Mouse (Mus musculus) left cerebral cortex, adult 8-10 months (tissue): ENCODE measurements around the gene Parn. TPM values are rescaled to one million over a fixed set of nuclear protein-coding genes. Genes with fewer than 3 reads are reported as not detected.

Experiments used
- total RNA-seq, 4 experiments: library from RNA; stranded (reverse); gene quantifications; 2 replicates each; pipeline ENCODE4 v1.2.4; 2022

Parn gene
- total RNA-seq, 4 experiments from 2014 or later, result 25.5 to 31.9 (median 28.1) TPM

Other genes starting within 250 kb of the Parn start
- 10 to 100 TPM; 34.8 to 39.8 (median 35.8) TPM for gene Bfar, start 3.7 kb upstream of the Parn start, total RNA-seq
- 1 to 10 TPM; 4.3 to 4.5 (median 4.4) TPM for gene 3110001I22Rik, start 3.8 kb upstream of the Parn start, total RNA-seq
- gene Pla2g10, start 62.8 kb upstream of the Parn start, total RNA-seq, result not detected
- 10 to 100 TPM; 47.7 to 52.9 (median 50.2) TPM for gene Rrn3, start 112.5 kb upstream of the Parn start, total RNA-seq
- gene Ntan1, start 150.7 kb upstream of the Parn start, total RNA-seq, result 100 to 1,000 TPM in 2 of 4 experiments, 10 to 100 TPM in 2; 98.0 to 124 (median 102) TPM
- gene Pdxdc1, start 235.0 kb upstream of the Parn start, total RNA-seq, result 10 to 100 TPM; 72.0 to 79.0 (median 74.3) TPM
- 10 to 100 TPM; 67.6 to 78.6 (median 74.2) TPM for gene Mpv17l, start 235.0 kb upstream of the Parn start, total RNA-seq